Mouse (Mus musculus) CD4-positive, CD25-positive, alpha-beta regulatory T cell, adult 9 weeks (primary cell): ENCODE data around the gene P2ry1. TPM values are rescaled to one million over a fixed set of nuclear protein-coding genes. Genes with fewer than 3 reads are reported as not detected.

ENCODE experiments used
- polyA plus RNA-seq: library from polyadenylated mRNA; unstranded; fragments of 100-300 nt; shearing (Covaris generic); gene quantifications from one replicate; pipeline ENCODE4 v1.2.1, GENCODE M21; 2017

P2ry1 gene
- polyA plus RNA-seq: 0.07 TPM

DNA sequence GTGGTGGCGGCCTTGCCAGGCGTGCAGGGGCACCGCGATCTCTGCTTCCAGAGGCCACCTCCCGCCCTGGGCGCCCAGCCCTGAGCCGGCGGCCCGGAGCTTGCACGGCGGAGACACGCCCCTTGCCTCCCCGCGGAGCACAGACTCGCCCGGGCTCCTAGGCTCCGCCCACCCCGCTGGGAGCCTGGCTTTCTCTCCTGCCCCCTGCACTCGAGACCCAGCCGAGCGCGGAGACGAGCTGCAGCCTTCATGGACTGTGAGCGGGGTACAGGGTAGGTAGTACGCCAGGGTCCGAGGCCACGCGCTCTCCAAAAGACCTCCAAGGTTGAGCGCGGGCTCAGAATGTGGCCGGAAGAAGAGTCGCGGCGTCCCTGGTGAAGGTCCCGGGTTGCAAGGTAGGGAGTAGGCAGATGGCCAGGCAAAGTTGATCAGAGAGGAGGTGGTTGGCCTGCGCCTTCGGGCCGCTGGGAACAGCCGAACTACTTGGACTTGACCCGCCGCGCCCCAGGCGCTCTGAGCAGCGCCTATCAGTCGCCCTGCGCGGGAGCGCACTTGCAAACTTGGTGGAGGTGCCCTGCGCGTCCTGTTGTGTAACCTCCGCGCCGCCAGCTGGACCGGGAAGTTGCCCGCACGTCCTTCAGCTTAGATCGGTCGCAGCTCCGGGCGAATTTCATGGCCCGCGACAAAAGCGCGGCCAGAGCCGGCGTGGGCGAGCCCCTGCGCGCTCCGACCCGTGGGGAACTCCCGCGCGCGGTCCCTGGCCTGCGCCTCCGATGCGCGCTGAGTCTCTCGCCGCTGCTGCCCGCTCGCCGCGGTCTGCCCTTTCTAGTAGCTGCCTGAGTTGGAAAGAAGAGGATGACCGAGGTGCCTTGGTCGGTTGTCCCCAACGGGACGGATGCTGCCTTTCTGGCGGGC, at the start of gene P2ry1:
Gene P2ry1, plus strand, starts transcription at position 209 of the 915 bp plus-strand sequence.

